Mouse (Mus musculus) neural tube, embryonic 10.5 days (tissue): ENCODE data around the gene Lrsam1.

Experiments used
- DNase-seq: peaks from one replicate; pipeline ENCODE4 v3.0.0-alpha.2; 2017; ENCODE audit warnings: low spot score; ENCODE audit errors: extremely low spot score

Lrsam1 gene

DNA sequence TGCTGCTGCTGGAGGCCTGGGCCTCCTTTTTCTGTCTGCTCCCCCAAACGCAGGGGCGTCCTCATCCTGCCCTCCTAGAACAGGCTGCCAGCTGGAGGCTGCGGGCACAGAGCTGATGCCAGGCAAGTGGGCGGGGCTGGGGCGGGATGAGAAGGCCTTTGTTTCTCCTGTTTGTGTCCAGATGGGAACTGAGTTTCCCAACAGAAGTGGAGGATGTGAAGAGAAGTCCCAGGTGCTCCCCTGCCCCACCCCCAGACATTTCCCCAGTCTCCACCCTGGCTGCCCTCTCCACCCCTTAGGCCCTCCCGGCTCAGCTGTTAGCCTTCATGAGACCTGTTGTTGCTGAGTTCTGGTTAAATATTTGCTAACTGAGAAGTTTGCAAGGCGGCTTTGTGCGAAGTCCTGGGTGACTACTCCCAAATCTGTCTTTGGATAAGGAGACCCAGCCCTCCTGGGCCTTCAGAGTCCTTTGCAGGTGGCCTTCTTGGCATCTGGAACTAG lies 65.8 kb downstream of the Lrsam1 start:
- no peak for DNase-seq

DNA sequence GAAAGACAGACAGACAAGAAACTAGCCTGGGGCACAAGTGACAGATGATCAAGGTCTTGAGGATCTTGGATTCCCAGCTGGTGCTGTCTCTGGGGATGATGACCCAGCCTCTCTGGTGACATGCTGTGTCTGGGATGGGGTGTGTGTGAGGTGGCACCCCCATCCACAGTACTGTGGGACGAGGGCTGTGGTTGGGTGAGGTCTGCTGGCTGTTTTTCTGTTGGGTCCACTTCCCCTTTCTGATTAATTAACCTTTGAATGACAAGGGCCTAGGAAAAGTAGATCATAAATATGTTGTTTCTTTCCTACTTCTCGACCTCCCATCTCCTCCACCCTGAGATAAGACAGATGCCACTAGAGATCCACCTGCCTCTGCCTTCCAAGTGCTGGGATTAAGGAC lies 67.3 kb downstream of the Lrsam1 start:
- no peak for DNase-seq

DNA sequence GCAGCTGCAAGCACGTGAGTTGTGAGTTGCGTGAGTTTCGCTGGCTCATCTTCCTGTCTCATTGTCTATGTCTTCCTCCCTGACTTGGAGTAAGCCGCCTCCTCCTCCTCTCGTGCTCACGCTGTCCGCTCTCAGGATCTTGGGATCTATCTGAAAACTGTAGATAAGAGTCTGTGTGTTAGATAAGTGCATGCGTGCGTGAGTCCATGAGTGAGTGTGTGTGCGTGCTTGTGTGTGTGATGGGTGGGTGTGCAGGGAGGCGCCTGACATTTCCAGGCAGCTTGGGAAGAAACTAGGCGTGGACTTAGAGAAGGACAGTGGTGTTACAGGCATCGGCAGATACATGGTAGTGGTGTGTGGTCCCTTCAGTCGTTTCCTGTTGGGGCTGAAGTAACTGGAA lies 68.9 kb downstream of the Lrsam1 start:
- no peak for DNase-seq

- DNase-seq = no peak
Measured at GRCm38 (mm10) chr2:32891278-32891677, 70.1 kb downstream of the Lrsam1 start.

- DNase-seq = no peak
Measured at GRCm38 (mm10) chr2:32890280-32890679, 71.1 kb downstream of the Lrsam1 start.

DNA sequence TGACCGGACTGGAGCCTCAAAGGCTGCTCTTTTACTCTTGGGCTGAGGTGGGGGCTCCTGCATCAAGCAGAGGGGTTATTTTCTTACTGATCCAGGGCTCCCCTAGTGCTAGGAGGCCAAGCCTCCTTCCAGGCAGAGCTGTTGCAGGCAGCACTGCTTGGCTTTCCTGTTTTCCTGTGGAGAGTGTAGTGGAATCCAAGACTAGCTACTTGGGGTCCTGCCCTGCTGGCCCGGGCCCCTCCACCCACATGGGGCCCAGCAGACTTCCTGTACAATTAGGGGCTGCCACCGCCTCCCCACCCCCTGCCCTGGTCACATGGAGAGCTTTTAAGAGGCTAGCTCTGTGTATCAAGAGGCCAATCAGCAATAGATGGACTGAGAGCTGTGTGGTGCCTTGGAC lies 72.9 kb downstream of the Lrsam1 start:
- DNase-seq = no peak

GRCm38 (mm10) chr2:32888029-32888428 lies 73.4 kb downstream of the Lrsam1 start:
- DNase-seq = no peak

- DNase-seq = no peak
Measured at GRCm38 (mm10) chr2:32884745-32885144, 76.7 kb downstream of the Lrsam1 start.

DNA sequence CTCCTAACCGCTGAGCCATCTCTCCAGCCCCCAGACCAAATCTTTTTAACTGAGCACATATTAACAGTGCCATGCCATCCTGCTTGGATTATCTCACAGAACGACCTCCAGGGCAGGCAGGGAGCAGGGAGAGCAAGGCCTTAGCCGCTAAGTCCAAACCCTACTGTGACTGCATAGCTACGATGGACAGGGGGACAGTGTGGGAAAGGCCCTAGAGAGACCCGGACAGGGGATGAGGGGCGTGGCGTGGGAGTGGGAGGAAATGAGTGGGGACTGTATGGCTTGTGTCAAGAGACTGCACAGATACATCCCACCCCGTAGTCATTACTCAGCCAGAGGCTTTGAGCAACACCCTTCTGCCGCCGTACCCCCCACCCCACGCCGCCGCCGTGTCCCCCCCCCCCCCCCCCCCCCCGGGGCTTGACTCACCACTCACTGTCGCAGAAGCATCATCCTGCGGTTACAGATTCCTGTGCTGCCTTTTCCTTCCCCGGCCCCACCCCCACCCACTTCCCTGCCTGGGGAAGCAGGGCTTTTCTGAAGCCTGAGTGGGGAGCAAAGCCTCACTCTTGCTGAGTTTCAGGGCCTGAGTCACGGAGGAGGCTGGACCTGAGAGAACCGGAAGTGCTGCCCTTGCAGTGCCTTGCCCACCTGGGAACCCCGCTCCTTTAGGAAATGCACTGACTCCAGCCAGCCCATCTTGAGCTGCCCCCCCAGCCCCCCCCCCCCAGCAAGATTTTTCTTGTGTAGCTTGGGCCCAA lies 79.0 kb downstream of the Lrsam1 start:
- no peak for DNase-seq

DNA sequence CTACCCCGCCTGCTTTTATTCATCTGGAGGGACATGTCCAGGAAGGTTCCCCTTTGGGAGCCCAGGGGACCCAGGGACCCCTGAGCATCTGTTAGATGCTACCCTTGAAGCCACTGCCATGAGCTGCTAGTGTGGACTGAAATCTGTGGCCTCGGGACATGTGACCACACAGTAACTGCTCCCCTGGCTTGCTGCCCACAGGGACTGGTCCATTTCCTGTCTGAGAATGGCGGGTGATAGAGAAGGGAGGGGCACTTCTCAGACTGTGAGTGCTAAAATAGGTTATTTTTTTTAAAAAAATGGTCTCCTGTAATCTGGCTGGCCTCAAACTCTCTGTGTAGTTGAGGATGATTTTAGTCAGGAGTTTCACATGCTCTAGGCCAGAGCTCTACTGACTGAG lies 79.7 kb downstream of the Lrsam1 start:
- DNase-seq = no peak

DNA sequence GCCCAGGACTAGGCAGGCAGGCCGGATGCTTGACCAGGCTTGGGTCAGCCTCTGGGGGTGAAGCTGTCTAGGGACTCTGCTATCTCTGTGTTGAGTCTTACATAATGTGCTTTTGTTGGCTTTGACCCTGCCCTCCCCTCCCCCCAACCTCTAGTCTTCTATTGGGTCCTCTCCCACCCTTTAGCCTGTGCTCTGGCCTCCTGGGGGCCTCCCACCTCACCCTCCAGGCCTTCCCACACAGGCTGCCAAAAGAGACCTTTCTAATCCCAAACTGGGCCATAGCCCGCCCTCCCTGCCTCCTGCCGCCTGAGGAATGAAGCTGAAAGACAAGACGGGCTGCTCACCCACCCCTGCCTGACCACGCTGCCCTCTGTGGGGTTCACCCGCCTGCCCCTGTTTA lies 80.4 kb downstream of the Lrsam1 start:
- no peak for DNase-seq

- no peak for DNase-seq
Measured at GRCm38 (mm10) chr2:32879593-32879992, 81.8 kb downstream of the Lrsam1 start.

GRCm38 (mm10) chr2:32878396-32878795 lies 83.0 kb downstream of the Lrsam1 start:
- DNase-seq = no peak

DNA sequence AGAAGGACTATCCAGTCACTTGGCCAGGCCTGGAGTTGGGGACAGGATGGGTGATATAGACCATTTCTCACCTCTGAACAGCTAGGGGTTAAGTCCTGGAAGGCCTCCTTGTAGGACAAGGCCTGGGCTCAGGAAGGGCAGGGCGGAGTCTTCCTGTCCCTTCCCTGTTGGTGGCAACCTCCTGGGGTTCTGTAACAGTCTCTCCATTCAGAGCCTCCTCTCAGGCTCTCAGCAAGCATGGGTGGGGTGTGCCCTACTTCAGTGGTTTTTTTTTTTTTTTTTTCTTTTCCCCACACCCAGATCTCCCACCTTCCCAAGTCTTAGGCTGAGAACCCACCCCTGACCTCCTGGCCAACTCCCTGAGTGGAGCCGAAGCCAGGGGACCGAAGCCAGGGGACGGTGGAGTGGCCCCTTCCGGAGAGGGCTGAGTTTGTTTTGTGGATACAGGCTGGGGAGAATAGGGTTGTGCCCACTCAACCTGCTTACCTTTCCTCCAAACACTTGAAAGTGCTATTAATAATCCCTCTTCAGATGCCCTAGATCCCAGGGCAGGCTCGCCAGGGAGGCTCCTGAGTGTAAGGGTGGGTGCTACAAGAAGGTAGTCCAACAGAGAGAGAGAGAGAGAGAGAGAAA lies 83.5 kb downstream of the Lrsam1 start:
- DNase-seq = no peak

GRCm38 (mm10) chr2:32877303-32877702 lies 84.1 kb downstream of the Lrsam1 start:
- no peak for DNase-seq

GRCm38 (mm10) chr2:32876490-32877302 lies 84.7 kb downstream of the Lrsam1 start:
- DNase-seq = peak; percentile 64

GRCm38 (mm10) chr2:32875675-32876489 lies 85.5 kb downstream of the Lrsam1 start, which contains the start of gene Fam129b:
Fam129b (plus strand) TSS chr2:32876114.
- DNase-seq = peak; percentile 96
